Mouse (Mus musculus) thymus, adult 2 months (tissue): Measurements from ENCODE around the gene Dcaf8.

Experiments used
- CTCF ChIP-seq: fragments of 200-500 bp; IDR thresholded peaks from 2 replicates; pipeline ENCODE4 v1.5.1; 2012; ENCODE audit warnings: mild to moderate bottlenecking, control low read depth, low read length, moderate library complexity, borderline replicate concordance; ENCODE audit not compliant: control insufficient read depth, poor library complexity, insufficient read depth; ENCODE audit errors: extremely low read depth
- POLR2A ChIP-seq: fragments of 200-500 bp; IDR thresholded peaks from 2 replicates; pipeline ENCODE4 v1.6.1; 2012; ENCODE audit warnings: mild to moderate bottlenecking, low read length, control low read depth, moderate library complexity; ENCODE audit not compliant: control insufficient read depth, poor library complexity, insufficient read depth; ENCODE audit errors: extremely low read depth

GRCm38 (mm10) chr1:172207111-172207584 lies 59.3 kb downstream of the Dcaf8 start:
- TF ChIP-seq POLR2A: no peak
- TF ChIP-seq CTCF: no peak
